Mouse (Mus musculus) heart, embryonic 13.5 days (tissue): ENCODE measurements at regions not wholly inside any gene's neighbourhood (a gene's known extent, or its start where the extent isn't known, plus 50 kb on each side); places are given as distances from the start of the nearest gene placed in this dataset.

ENCODE experiments used
- ATAC-seq: fragments of 200-750 bp; cut with Nextera tagmentation; 2 replicates; pipeline ENCODE4 v1.8.0; 2017; ENCODE audit warnings: moderate TSS enrichment; ENCODE audit not compliant: insufficient number of reproducible peaks, low FRiP score, low TSS enrichment; ENCODE audit errors: extremely low read depth
- H3K27ac ChIP-seq: fragments of 300-500 bp; sonication (generic); replicated peaks from 2 replicates; pipeline ENCODE4 v1.5.1; 2015; ENCODE audit warnings: moderate library complexity, mild to moderate bottlenecking, inconsistent platforms
- H3K27me3 ChIP-seq: fragments of 300-500 bp; sonication (generic); replicated peaks from 2 replicates; pipeline ENCODE4 v1.6.1; 2015; ENCODE audit warnings: mild to moderate bottlenecking, inconsistent platforms
- H3K36me3 ChIP-seq: fragments of 300-500 bp; sonication (generic); 2 replicates; pipeline ENCODE4 v1.6.1; 2015; ENCODE audit warnings: mild to moderate bottlenecking, inconsistent platforms
- H3K4me1 ChIP-seq: fragments of 300-500 bp; sonication (generic); 2 replicates; pipeline ENCODE4 v1.6.1; 2015; ENCODE audit warnings: inconsistent platforms
- H3K4me2 ChIP-seq: fragments of 300-500 bp; sonication (generic); 2 replicates; pipeline ENCODE4 v1.6.1; 2015; ENCODE audit warnings: inconsistent platforms, mild to moderate bottlenecking, moderate library complexity
- H3K4me3 ChIP-seq: fragments of 300-500 bp; sonication (generic); 2 replicates; pipeline ENCODE4 v1.5.1; 2015; ENCODE audit warnings: moderate library complexity, mild to moderate bottlenecking, inconsistent platforms
- H3K9ac ChIP-seq: fragments of 300-500 bp; sonication (generic); 2 replicates; pipeline ENCODE4 v1.6.1; 2015; ENCODE audit warnings: inconsistent platforms, mild to moderate bottlenecking, moderate library complexity
- H3K9me3 ChIP-seq: fragments of 300-500 bp; sonication (generic); 2 replicates; pipeline ENCODE4 v1.6.1; 2016; ENCODE audit warnings: inconsistent platforms
- WGBS: fragments of 180-500 bp; shearing (Covaris S2); methylation state at CpG from one replicate; pipeline ENCODE4 v1.1.7; 2015; ENCODE audit warnings: mixed read lengths; 5-methylcytosine and 5-hydroxymethylcytosine counted together

- peak overlapping the region; percentile 43 for H3K4me3 ChIP-seq
Measured at GRCm38 (mm10) chr7:95689161-95689833, 481.7 kb upstream of the Tenm4 start.

GRCm38 (mm10) chr7:95699506-95699905, 471.5 kb upstream of the Tenm4 start:
- Histone ChIP-seq H3K4me2 (no peak overlapping the region), H3K27ac (no peak overlapping the region), H3K9ac (no peak overlapping the region), H3K27me3 (no peaks in the 10 kb centered on the region), H3K4me3 (no peak overlapping the region), H3K4me1 (no peaks in the 10 kb centered on the region), H3K9me3 (no peaks in the 10 kb centered on the region), H3K36me3 (no peaks in the 10 kb centered on the region)
- 74% methylated on average over 9 of the region's 9 CpGs for WGBS
- ATAC-seq = no peak

More at GRCm38 (mm10) chr7:95689161-95689833, 481.7 kb upstream of the Tenm4 start:
- WGBS = 40% methylated on average over 7 of the region's 7 CpGs
- H3K27me3 ChIP-seq = no peaks in the 10 kb centered on the region
- H3K27ac ChIP-seq = no peak overlapping the region
- H3K9me3 ChIP-seq = no peaks in the 10 kb centered on the region
- no peaks in the 10 kb centered on the region for H3K36me3 ChIP-seq
- no peaks in the 10 kb centered on the region; the same call in none of the 2 replicates for H3K4me1 ChIP-seq
- no peak overlapping the region for H3K9ac ChIP-seq
- no peak for ATAC-seq
- H3K4me2 ChIP-seq = peak overlapping the region; percentile 67

- H3K27ac ChIP-seq = no peak overlapping the region
- H3K4me3 ChIP-seq = no peak overlapping the region
- H3K4me2 ChIP-seq = no peak overlapping the region
- no peak overlapping the region for H3K9ac ChIP-seq
- WGBS = 81% methylated on average over 7 of the region's 7 CpGs
- no peak for ATAC-seq
- H3K4me1 ChIP-seq = no peaks in the 10 kb centered on the region
- no peaks in the 10 kb centered on the region for H3K27me3 ChIP-seq
- no peaks in the 10 kb centered on the region for H3K9me3 ChIP-seq
- no peaks in the 10 kb centered on the region for H3K36me3 ChIP-seq
Measured at GRCm38 (mm10) chr7:95710088-95710487, 461.0 kb upstream of the Tenm4 start.

GRCm38 (mm10) chr7:95720083-95720482, 451.0 kb upstream of the Tenm4 start:
- H3K36me3 ChIP-seq = no peaks in the 10 kb centered on the region
- H3K4me3 ChIP-seq = no peak overlapping the region
- no peak overlapping the region for H3K4me2 ChIP-seq
- no peaks in the 10 kb centered on the region for H3K9me3 ChIP-seq
- no peaks in the 10 kb centered on the region for H3K4me1 ChIP-seq
- H3K27ac ChIP-seq = no peak overlapping the region
- H3K27me3 ChIP-seq = no peaks in the 10 kb centered on the region
- ATAC-seq = no peak
- no peak overlapping the region for H3K9ac ChIP-seq

- Histone ChIP-seq H3K4me1 (no peaks in the 10 kb centered on the region), H3K36me3 (no peaks in the 10 kb centered on the region), H3K4me2 (no peak overlapping the region), H3K27ac (no peak overlapping the region), H3K9ac (no peak overlapping the region), H3K27me3 (no peaks in the 10 kb centered on the region), H3K9me3 (no peaks in the 10 kb centered on the region), H3K4me3 (no peak overlapping the region)
- 59% methylated on average over 2 of the region's 2 CpGs for WGBS
- ATAC-seq = no peak
Measured at GRCm38 (mm10) chr7:95725716-95726487, 445.1 kb upstream of the Tenm4 start.

- WGBS = 79% methylated on average over 1 of the region's 1 CpGs
- 0 out of 2 replicates have a peak, but pooled peaks cover 4% of the 10 kb centered on the region for H3K4me1 ChIP-seq
- no peak for ATAC-seq
Measured at GRCm38 (mm10) chr7:95733807-95734206, 437.2 kb upstream of the Tenm4 start.

GRCm38 (mm10) chr7:95734587-95734986, 436.5 kb upstream of the Tenm4 start:
- Histone ChIP-seq H3K4me3 (no peak overlapping the region), H3K4me2 (no peak overlapping the region), H3K27ac (no peak overlapping the region), H3K27me3 (no peaks in the 10 kb centered on the region), H3K9me3 (no peaks in the 10 kb centered on the region), H3K9ac (no peak overlapping the region), H3K36me3 (no peaks in the 10 kb centered on the region), H3K4me1 (0 out of 2 replicates have a peak, but pooled peaks cover 4% of the 10 kb centered on the region)
- no peak for ATAC-seq
- whole genome bisulfite sequencing = 73% methylated on average over 5 of the region's 5 CpGs

More at GRCm38 (mm10) chr7:95733807-95734206, 437.2 kb upstream of the Tenm4 start:
- H3K27me3 ChIP-seq = no peaks in the 10 kb centered on the region
- no peaks in the 10 kb centered on the region for H3K9me3 ChIP-seq
- no peaks in the 10 kb centered on the region for H3K36me3 ChIP-seq
- no peak overlapping the region for H3K9ac ChIP-seq
- no peak overlapping the region for H3K4me2 ChIP-seq
- no peak overlapping the region for H3K4me3 ChIP-seq
- H3K27ac ChIP-seq = no peak overlapping the region

- H3K4me3 ChIP-seq = no peak overlapping the region
- ATAC-seq = no peak
- no peaks in the 10 kb centered on the region for H3K27me3 ChIP-seq
- 0 out of 2 replicates have a peak, but pooled peaks cover 4% of the 10 kb centered on the region for H3K4me1 ChIP-seq
- H3K27ac ChIP-seq = no peak overlapping the region
- no peak overlapping the region for H3K9ac ChIP-seq
- H3K36me3 ChIP-seq = no peaks in the 10 kb centered on the region
- H3K9me3 ChIP-seq = no peaks in the 10 kb centered on the region
- no peak overlapping the region for H3K4me2 ChIP-seq
Measured at GRCm38 (mm10) chr7:95736716-95737115, 434.3 kb upstream of the Tenm4 start.

GRCm38 (mm10) chr7:95738725-95739245, 432.3 kb upstream of the Tenm4 start:
- no peak for ATAC-seq
- 0 out of 2 replicates have a peak, but pooled peaks cover 4% of the 10 kb centered on the region for H3K4me1 ChIP-seq
- 60% methylated on average over 2 of the region's 2 CpGs for WGBS
- no peaks in the 10 kb centered on the region for H3K27me3 ChIP-seq
- H3K4me3 ChIP-seq = no peak overlapping the region
- H3K27ac ChIP-seq = no peak overlapping the region
- no peak overlapping the region for H3K4me2 ChIP-seq
- H3K36me3 ChIP-seq = no peaks in the 10 kb centered on the region
- H3K9ac ChIP-seq = no peak overlapping the region
- no peaks in the 10 kb centered on the region for H3K9me3 ChIP-seq

GRCm38 (mm10) chr7:95739779-95740178, 431.3 kb upstream of the Tenm4 start:
- H3K9ac ChIP-seq = no peak overlapping the region
- H3K4me3 ChIP-seq = no peak overlapping the region
- no peaks in the 10 kb centered on the region for H3K9me3 ChIP-seq
- no peaks in the 10 kb centered on the region for H3K27me3 ChIP-seq
- H3K36me3 ChIP-seq = no peaks in the 10 kb centered on the region
- ATAC-seq = no peak
- WGBS = 74% methylated on average over 5 of the region's 5 CpGs
- H3K4me1 ChIP-seq = 0 out of 2 replicates have a peak, but pooled peaks cover 4% of the 10 kb centered on the region
- no peak overlapping the region for H3K4me2 ChIP-seq
- no peak overlapping the region for H3K27ac ChIP-seq

- no peak overlapping the region for H3K9ac ChIP-seq
- WGBS = 69% methylated on average over 2 of the region's 2 CpGs
- H3K27ac ChIP-seq = no peak overlapping the region
- no peaks in the 10 kb centered on the region for H3K27me3 ChIP-seq
- ATAC-seq = no peak
- no peak overlapping the region for H3K4me3 ChIP-seq
- H3K4me1 ChIP-seq = no peaks in the 10 kb centered on the region
- no peaks in the 10 kb centered on the region for H3K36me3 ChIP-seq
- H3K9me3 ChIP-seq = no peaks in the 10 kb centered on the region
- no peak overlapping the region for H3K4me2 ChIP-seq
Measured at GRCm38 (mm10) chr7:95758375-95758774, 412.7 kb upstream of the Tenm4 start.
